Mouse (Mus musculus): Measurements from ENCODE around the gene 1110008L16Rik. TPM values are rescaled to one million over a fixed set of nuclear protein-coding genes. Genes with fewer than 3 reads are reported as not detected.
A peak's percentile ranks its signal among the peaks of the same experiment; 100 is the strongest.

1110008L16Rik gene
- total RNA-seq, 2 experiments from 2014 or later = 8.4 to 10.3 TPM

DNA sequence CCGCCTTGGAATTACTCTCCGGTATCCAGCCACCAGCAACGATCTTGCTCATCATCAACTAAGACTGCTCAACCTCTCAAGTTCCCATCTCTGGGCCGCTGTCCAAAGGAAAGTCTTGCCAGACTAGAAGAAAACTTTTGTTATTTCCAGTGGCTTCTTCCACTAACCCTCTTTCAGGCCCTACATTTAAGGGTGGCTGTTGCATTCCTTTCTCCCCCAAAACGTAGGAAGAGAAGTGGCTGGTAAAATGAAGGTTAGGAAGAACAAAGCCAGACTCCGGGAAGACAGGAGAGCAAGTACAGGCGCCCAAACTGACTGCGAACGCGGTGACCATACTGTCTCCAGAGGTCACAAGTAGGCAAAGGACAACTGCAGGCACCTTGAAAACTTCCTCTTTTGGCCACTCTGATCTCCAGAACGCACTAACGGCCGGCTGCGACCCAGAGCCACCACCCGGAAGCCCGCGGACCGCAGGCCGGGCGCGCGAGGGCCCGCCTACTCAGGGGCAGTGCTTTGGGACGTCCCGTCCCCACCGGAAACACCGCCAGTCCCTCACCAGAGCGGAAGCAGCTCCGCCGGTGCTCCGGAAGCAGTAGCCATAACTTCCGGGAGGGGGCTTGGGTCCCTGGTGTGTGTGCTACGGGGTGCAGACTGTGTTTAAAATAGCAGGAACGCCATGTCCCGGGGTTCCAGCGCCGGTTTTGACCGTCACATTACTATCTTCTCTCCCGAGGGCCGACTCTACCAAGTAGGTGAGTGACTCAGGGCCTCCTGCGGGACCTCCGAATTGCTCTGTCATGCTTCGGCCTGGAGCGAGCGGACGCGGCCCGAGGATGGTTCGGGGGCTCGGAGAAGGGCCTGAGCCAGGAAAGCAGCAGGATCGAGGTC, 99.1 kb downstream of the 1110008L16Rik start:
- peak overlapping the region; percentile 95 for H3K27ac ChIP-seq
- H3K4me3 ChIP-seq = peak overlapping the region; percentile 64
- peak; percentile 33 for TF ChIP-seq CTCF (IDR thresholded peaks at IDR 0.05)
- intact Hi-C loops (cut with DNase I) = loop anchor here (1.0 kb wide), 2 partner anchors 48 to 94 kb away; partner anchors contain the start of gene Nfkbia
- peak; percentile 84 to 89 for DNase-seq (ENCODE audit: extremely low spot score in 1 of 2, low spot score in 2 of 2)

DNA sequence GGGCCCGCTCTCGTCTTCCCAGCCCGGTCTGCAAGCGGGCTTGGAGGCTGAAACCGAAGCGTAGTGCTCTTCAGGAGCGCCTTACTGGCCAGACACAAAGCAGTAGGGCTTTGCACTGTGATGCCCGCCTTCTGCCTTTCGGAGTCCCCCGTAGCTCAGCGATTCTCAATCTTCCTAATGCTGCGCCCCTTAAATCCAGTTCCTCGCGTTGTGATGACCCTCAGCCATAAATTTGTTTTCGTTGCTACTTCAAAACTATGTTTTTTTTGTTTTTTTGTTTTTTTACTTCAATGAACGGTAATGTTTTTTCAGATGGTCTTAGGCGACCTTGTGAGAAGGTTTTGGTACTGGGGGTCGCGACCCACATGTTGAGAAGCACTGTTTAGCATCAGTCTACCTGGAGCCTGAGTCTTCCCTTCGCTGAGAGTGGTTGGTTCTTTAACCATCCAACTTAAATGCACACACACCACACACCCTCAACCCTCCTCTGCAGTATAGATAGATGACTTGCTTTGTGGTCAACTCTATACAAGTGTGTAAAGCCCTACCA, 99.8 kb downstream of the 1110008L16Rik start:
- intact Hi-C loops (cut with DNase I) = no loop called here
- Histone ChIP-seq H3K27ac (peak overlapping the region; percentile 95), H3K4me3 (peak overlapping the region; percentile 64)
- TF ChIP-seq CTCF (IDR thresholded peaks at IDR 0.05) = no peak
- no peak for DNase-seq (ENCODE audit: extremely low spot score in 1 of 2, low spot score in 2 of 2)

DNA sequence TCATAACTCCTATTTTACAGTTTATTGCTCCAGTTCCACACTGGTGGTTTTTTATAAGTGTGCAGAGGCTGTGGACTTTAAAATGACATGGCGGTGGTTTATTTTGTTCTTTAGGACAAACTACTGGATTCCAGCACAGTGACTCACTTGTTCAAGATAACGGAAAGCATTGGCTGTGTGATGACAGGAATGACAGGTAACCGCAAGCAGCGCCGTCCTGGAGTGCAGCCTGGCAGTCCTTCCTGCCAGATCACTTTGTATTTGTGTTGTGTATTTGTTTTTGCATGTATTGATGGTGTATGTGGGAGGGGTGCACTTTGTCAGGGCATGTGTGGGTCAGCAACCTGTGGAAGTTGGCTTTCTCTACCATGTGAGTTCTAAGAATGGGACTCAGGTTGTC, 108.5 kb downstream of the 1110008L16Rik start:
- intact Hi-C loops (cut with DNase I) = no loop called here

DNA sequence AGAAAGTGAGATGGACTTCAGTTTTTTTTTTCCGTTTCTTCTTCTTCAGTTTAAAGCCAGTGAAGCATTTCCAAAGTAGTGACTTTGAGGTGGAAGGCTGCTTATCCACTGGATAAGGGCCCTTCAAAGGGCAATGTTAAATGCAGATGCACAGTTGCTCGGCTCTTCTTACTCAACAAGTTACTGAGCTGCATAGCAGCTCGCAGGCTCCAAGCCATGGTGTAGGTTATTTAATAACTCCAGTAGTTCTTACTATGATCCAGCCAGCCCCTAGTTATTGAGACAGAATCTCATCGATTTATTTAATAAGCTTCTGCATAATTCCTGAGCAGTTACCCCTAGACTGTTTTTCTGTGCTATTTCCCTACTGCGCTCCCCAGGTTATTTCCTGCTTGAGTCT, 115.9 kb downstream of the 1110008L16Rik start:
- intact Hi-C loops (cut with DNase I) = no loop called here

More for the DNA sequence above, 108.5 kb downstream of the 1110008L16Rik start:
- Histone ChIP-seq H3K27ac (no peak overlapping the region), H3K4me3 (no peak overlapping the region)
- DNase-seq (ENCODE audit: extremely low spot score in 1 of 2, low spot score in 2 of 2) = no peak
- no peak for TF ChIP-seq CTCF (IDR thresholded peaks at IDR 0.05)

DNA sequence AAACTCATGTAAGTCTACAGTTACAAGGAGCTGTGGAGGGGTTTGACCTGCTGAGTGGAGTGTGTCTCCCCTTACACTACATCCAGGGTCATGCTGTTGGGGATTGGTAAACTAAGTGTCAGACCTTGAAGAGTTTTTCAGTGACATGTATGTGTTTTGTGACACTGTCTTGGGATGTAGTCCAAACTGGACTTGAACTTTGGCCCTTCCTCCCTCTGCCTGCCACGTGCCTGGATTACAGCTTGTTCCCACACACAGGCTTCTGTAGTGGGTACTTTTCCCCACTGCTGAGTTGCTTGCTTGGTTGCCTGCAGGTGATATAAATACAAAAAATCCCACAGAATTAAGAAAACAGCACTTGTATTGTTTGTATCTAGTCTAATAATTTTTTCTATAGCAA, 116.4 kb downstream of the 1110008L16Rik start:
- intact Hi-C loops (cut with DNase I) = no loop called here
- Histone ChIP-seq H3K4me3 (no peak overlapping the region), H3K27ac (no peak overlapping the region)
- TF ChIP-seq CTCF (IDR thresholded peaks at IDR 0.05) = no peak
- DNase-seq (ENCODE audit: extremely low spot score in 1 of 2, low spot score in 2 of 2) = no peak

More for the DNA sequence above, 115.9 kb downstream of the 1110008L16Rik start:
- no peak for TF ChIP-seq CTCF (IDR thresholded peaks at IDR 0.05)
- DNase-seq (ENCODE audit: extremely low spot score in 1 of 2, low spot score in 2 of 2) = no peak
- no peak overlapping the region for H3K27ac ChIP-seq
- no peak overlapping the region for H3K4me3 ChIP-seq

DNA sequence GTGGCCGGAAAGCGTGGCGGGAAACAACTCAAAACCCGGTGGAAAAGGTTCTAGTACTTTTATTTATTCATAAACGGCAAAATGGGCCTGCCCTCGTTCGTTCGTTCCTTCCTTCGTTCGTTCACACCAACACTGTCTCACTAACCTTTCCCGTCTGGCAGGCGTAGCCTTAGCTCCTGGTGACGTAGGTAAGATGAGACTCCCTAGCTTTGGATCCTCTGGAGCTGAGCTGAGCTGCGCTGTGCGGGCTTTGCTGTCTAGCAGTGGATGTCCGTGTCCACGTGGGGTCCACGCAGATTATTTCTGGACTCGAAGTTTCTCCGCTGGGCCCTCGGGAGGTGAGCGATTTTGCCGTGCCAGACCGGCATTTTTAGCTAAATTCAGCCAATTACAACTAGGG, 120.8 kb downstream of the 1110008L16Rik start:
- DNase-seq (ENCODE audit: extremely low spot score in 1 of 2, low spot score in 2 of 2) = no peak
- Histone ChIP-seq H3K27ac (no peak overlapping the region), H3K4me3 (no peak overlapping the region)
- TF ChIP-seq CTCF (IDR thresholded peaks at IDR 0.05) = no peak
- intact Hi-C loops (cut with DNase I) = no loop called here

DNA sequence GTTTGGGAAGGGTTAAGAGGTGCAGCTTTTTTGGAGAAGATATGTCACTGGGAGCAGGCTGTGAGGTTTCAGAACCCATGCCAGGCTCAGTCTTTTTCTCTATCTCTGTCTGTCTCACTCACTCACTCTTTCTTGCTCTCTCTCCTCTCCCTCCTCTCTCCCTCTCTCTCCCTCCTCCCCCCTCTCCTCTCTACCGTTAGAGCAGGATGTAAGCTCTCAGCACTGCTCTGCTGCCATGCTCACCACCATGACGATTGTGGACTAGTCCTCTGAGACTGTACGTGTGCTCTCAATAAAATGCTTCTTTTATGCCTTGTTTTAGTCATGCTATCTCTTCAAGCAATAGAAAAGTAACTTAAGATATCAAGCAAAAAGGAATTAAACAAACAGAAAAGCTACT, 122.7 kb downstream of the 1110008L16Rik start:
- no peak for DNase-seq (ENCODE audit: extremely low spot score in 1 of 2, low spot score in 2 of 2)
- intact Hi-C loops (cut with DNase I) = no loop called here
- Histone ChIP-seq H3K27ac (no peak overlapping the region), H3K4me3 (no peak overlapping the region)
- no peak for TF ChIP-seq CTCF (IDR thresholded peaks at IDR 0.05)

DNA sequence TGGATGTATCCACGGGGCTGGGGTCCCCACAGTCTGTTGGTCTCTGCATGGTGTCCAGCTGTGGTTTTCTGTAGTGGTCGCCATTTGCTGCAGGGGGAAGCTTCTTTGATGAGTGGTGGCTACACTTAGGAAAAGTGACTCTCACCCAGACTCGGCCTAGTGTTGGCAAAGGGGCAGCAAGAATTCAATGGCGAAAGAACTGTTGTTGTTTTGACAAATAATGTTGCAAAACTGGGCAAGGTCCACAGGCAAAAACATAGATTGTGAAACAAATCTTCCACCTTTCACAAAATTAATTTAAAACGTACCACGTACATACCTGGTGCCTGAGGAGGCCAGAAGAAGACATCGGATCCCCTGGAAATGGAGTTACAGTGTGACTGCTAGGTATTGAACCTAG, 126.9 kb downstream of the 1110008L16Rik start:
- Histone ChIP-seq H3K27ac (no peak overlapping the region), H3K4me3 (no peak overlapping the region)
- TF ChIP-seq CTCF (IDR thresholded peaks at IDR 0.05) = no peak
- intact Hi-C loops (cut with DNase I) = no loop called here
- no peak for DNase-seq (ENCODE audit: extremely low spot score in 1 of 2, low spot score in 2 of 2)

DNA sequence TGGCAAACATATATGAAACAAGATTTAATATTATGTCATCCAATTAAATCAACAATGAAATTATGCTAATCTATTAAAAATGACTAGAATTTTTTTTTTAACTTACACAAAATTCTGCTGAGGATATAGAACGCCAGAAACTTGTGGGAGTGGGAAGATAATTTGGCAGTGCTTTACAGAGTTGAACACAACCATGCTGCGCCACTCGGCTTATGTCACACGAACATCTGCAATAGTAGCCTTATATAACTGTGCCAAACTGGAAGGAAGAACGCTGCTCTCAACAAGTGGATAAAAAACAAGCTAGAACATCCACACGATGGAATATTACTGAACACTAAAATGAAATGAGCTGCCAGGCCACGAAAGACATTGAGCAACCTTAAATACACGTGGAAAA, 129.8 kb downstream of the 1110008L16Rik start:
- DNase-seq (ENCODE audit: extremely low spot score in 1 of 2, low spot score in 2 of 2) = no peak
- intact Hi-C loops (cut with DNase I) = no loop called here
- TF ChIP-seq CTCF (IDR thresholded peaks at IDR 0.05) = no peak
- no peak overlapping the region for H3K27ac ChIP-seq
- H3K4me3 ChIP-seq = no peak overlapping the region

DNA sequence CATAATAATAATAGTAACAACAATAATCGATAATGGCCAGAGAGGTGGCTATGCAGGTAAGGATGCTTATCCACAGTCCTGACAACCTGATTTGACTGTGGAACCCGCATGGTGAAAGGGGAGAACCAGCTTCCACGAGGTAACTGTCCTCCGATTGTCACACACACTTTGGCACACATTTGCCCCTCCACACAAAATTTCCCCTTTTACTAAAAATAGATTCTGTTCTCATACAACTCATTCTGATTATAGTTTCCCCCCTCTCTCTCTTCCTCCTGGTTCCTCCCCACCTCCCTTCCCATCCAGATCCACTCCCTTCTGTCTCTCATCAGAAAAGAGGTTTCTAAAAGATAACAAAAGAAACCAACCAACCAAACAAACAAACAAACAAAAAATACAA, 130.6 kb downstream of the 1110008L16Rik start:
- TF ChIP-seq CTCF (IDR thresholded peaks at IDR 0.05) = no peak
- DNase-seq (ENCODE audit: extremely low spot score in 1 of 2, low spot score in 2 of 2) = no peak
- intact Hi-C loops (cut with DNase I) = no loop called here
- H3K4me3 ChIP-seq = no peak overlapping the region
- H3K27ac ChIP-seq = no peak overlapping the region

Other genes with a start within 250 kb of the 1110008L16Rik start
- gene 2700097O09Rik, start 219.5 kb upstream of the 1110008L16Rik start, total RNA-seq (2021) = 10 to 100 TPM; 10.2 to 12.5 TPM
- gene Srp54a, start 219.3 kb upstream of the 1110008L16Rik start, total RNA-seq (2021) = 10 to 100 TPM; 78.8 to 99.0 TPM
- 10 to 100 TPM; 15.8 to 18.9 TPM for gene Fam177a, start 175.1 kb upstream of the 1110008L16Rik start, total RNA-seq (2021)
- 10 to 100 TPM; 49.4 to 60.9 TPM for gene Srp54b, start 144.5 kb upstream of the 1110008L16Rik start, total RNA-seq (2021)
- not detected for gene 1700047I17Rik2, start 100.0 kb upstream of the 1110008L16Rik start, total RNA-seq (2021)
- gene Srp54c, start 69.4 kb upstream of the 1110008L16Rik start, total RNA-seq (2021) = 10 to 100 TPM; 31.4 to 36.8 TPM
- gene Ppp2r3c, start 3.4 kb downstream of the 1110008L16Rik start, total RNA-seq (2021) = 10 to 100 TPM; 12.9 to 13.0 TPM
- 100 to 1,000 TPM; 120 to 136 TPM for gene Psma6, start 84.6 kb downstream of the 1110008L16Rik start, total RNA-seq (2021)
- 10 to 100 TPM; 33.3 to 53.1 TPM for gene Nfkbia, start 193.1 kb downstream of the 1110008L16Rik start, total RNA-seq (2021)

Measured in left cerebral cortex, adult 2 months (tissue).